Mouse (Mus musculus) lung, adult 2 months (tissue): ENCODE results near the gene Timm22.

Source experiments
- CTCF ChIP-seq: fragments of 200-500 bp; IDR thresholded peaks from 2 replicates; pipeline ENCODE4 v1.5.1; 2011; ENCODE audit warnings: mild to moderate bottlenecking, low read length, control low read depth; ENCODE audit not compliant: insufficient read depth
- POLR2A ChIP-seq: fragments of 200-500 bp; IDR thresholded peaks from 2 replicates; pipeline ENCODE4 v1.6.1; 2011; ENCODE audit warnings: low read depth, mild to moderate bottlenecking, control low read depth, low read length, borderline replicate concordance; ENCODE audit errors: extremely low read depth

GRCm38 (mm10) chr11:76415985-76416384, 9.2 kb downstream of the Timm22 start:
- TF ChIP-seq CTCF (no peak), POLR2A (no peak)
